Mouse (Mus musculus) embryo, embryonic 10 days (tissue): ENCODE measurements at regions not wholly inside any gene's neighbourhood (a gene's known extent, or its start where the extent isn't known, plus 50 kb on each side); places are given as distances from the start of the nearest gene placed in this dataset.

Experiments used
- DNase-seq: peaks from one replicate; pipeline ENCODE4 v3.0.0-alpha.2; 2015; ENCODE audit warnings: low spot score

- DNase-seq, result peak; percentile 7
Measured at GRCm38 (mm10) chr13:82187196-82187595, 404.3 kb downstream of the Cetn3 start.

GRCm38 (mm10) chr13:82200739-82201138, 417.9 kb downstream of the Cetn3 start:
- DNase-seq, result no peak

DNA sequence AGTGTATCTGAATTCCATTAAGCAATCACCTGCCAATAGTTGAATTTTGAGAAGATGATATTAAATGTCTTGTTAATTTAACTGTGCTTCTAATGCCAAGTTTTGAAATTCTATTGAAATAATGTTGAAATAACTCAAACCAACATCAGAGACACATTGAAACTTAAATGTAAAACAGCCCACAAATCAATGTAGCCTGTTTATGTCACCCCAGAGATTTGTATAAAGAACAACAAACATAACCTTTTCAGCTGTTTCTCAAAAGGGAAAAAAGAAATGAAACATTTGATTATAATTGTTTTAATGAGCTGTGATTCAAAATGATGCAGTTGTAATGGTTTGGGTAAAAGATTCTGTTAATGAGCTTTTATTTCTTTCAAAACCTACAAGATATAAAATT, 442.6 kb downstream of the Cetn3 start:
- no peak for DNase-seq

- no peak for DNase-seq
Measured at GRCm38 (mm10) chr13:82233901-82234300, 451.0 kb downstream of the Cetn3 start.

GRCm38 (mm10) chr13:82246231-82246630, 463.4 kb downstream of the Cetn3 start:
- no peak for DNase-seq

DNA sequence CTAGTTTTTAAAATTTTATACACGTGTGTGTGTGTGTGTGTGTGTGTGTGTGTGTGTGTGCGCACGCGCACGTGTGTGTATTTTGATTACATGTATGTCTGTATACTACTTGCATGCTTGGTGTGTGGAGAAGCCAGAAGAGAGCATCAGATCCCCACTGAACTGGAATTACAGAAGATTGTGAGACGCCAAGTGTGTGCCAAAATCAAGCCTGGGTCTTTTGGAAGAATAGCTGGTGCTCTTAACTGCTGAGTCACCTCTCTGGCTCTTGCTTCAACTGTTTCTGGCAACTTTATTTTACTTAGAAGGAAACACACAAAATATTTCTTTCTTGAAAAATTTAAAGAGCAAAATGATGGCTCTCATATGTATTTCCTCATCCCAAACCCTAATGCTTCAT, 467.5 kb downstream of the Cetn3 start:
- no peak for DNase-seq

DNA sequence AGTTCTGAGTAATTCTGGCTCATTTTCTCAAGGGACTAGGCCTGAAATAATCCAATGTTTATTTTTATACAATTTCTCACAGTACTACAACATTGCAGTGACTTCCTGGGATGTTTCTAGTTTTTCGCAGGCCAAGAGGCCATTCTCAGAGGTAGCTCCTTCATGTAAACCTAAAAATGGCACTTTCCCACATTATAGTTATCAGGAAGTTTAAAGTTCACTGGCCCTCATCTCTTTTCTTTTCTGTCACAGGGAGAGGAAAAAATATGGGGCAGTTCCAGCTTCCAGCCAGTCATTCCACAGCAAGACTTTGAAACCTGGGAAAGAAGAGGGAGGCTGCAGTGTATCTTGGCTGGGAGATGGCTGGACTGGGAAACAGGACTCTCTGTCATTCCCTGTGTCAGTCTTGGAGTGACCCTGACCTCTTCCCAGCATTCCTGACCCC, 475.6 kb downstream of the Cetn3 start:
- DNase-seq, result peak; percentile 7

DNA sequence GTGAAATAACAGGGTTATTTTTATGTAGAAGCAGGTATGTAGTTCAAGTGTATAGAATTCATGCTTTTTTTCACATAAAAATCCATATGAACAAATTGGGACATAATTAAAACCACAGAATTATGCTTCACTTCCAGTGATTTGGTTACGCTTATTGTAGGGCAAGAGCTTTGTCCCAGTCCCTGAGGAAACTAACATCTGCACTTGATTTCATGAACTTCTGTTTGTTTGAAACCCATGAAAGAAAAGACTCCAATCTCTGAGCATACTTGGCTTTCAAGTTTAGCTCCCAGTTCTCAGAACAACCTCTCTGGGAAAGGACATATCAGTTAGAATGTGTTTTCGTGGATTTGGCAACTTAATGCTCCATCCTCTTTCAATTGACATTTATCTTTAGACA, 481.4 kb downstream of the Cetn3 start:
- no peak for DNase-seq

- DNase-seq, result no peak
Measured at GRCm38 (mm10) chr13:82265170-82265569, 482.3 kb downstream of the Cetn3 start.

DNA sequence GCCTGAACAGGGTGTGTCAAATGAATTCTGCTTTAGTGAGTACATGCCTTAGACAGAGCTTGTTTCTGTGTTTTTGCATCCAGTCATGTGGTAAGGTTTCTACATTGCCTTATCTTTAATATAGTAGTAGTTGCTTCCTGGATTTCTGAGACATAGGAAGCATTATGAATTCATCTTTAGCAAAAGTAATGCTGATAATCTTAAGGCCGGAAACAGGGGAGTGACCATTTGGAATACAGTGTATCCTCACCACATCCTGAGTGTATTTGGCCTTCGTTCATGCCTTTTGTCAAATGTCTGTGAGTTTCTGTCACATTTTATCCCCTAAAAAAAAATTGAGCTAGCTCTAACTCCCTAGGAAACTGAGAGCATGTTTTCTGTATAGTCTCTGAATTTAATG, 482.9 kb downstream of the Cetn3 start:
- no peak for DNase-seq

DNA sequence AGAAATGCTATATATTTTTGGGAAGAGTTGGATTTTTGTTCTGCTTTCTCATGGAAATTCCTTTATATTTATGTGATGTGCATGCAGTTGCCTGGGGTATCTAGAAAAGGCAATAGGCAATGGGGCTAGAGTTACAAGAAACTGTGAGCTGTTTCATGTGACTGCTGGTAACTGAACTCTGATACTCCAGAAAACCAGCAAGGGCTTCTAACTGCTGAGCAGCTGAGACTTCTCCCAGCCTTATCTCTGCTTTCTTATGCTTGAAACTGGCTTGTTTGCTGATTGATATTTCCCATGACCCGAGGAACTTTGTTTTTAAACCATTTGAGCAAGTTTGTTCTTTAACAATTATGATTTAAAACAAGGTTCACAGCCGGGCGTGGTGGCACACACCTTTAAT, 491.9 kb downstream of the Cetn3 start:
- DNase-seq, result no peak

DNA sequence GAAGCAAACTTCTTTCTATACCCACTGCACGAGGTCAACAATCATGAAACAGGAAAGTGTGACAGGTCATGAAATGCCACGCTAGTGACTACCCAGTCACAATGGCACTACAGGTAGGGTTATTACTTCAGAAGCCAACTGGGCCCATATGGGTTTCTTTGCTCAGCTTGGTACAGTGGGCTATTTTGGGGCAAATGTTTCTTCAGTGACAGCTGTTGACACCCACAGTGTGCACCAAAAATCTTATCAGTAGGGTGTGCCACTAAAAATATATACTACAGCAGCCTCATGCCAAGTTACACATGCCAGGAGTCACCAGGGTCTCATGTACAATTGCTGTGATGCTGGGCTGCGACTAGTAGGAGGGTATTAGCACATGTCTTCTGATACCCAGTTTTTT, 493.1 kb downstream of the Cetn3 start:
- no peak for DNase-seq

DNA sequence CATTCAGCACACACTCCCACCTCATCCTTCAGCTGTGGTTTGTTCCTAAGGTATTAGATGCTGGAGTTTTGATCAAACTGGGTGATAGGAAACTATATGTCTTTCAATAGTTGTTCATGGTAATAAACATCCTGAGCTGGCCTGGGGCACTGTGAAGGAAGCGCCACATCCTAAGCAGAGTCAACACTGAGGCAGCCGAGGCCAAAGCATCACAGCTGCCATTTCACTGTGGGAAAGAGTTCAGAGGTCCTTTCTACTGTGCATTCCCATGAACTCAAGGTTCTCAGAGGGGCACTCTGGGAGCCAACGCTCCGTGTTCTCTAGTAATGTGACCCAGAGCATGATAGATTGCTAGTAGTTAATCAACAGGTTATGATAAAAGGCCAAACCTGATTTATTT, 497.9 kb downstream of the Cetn3 start:
- DNase-seq, result peak; percentile 15

DNA sequence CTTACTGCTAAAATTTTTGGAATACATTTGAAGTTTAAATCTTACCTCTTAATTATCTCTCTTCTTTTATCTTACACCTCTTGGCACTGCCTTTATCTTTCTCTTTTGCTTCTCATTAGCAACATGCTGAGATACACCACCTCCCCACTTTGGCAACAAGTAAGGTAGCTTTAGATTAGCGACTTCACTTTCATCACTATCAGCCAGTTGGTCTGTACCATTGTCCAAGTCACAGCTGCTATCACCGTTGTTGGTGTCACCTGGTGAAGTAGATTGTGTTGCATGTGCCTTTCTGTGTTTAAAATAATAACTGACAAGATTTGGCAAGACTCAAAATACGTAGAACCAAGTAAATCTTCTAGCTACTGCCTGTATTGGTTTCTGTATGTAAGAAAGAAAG, 513.0 kb downstream of the Cetn3 start:
- no peak for DNase-seq

DNA sequence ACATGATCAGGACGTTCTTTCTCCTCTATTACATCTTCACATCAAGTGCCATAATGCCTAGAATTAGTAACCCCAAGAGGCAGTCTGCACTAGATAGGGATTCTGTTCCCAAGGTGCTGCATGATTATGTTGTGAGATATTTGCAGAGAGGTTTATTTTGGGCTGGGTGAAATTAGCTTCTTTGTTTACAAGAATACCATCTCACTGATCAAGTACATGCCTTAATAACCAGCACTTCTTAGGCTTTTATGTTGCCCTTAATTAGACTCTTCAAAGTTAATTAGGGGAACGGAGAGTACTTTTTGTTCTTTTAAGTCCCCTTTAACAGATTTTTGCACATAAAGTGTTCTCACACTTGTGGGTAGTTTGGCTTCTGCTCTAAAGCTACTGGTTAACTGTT, 521.4 kb downstream of the Cetn3 start:
- no peak for DNase-seq

DNA sequence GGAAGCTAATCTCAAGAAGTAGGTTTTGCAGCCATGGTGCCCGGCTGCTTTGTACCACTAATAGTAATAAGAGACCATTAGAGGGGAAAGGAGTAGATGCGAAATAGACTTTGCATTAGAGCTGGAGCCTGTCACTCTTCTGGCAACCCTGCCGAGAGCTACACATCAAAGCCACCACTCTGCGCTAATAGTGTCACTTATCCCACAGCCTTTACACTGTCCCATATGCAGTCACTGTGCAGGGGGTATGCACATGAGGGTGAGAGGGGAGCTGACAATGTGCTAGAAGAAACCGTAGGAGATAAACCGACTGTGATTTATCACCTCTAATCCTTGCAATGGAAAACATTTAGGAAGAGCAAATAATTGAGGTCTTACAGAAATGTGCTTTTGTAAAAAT, 522.2 kb downstream of the Cetn3 start:
- DNase-seq, result no peak

DNA sequence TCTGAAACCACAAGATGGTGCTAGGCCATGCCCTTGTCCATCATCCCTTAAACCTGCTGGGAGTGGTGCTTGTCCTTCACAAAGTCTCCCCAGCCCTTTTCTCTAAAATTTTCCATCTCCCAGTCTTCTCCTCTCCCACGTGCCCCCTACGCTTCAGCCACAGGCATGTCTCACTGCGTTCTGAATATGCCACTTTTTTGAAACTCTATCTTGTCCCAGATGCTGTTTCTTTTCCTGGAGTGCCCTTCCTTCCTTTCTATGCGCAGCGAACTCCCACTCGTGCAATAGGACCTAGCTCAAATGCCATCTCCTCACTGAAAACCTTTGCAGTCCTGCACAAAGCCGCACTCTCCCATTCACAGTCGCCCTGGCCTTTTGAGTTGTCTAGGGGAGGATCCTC, 525.5 kb downstream of the Cetn3 start:
- no peak for DNase-seq

- DNase-seq, result no peak
Measured at GRCm38 (mm10) chr13:82316573-82317202, 533.8 kb downstream of the Cetn3 start.

GRCm38 (mm10) chr13:82317203-82317580, 534.3 kb downstream of the Cetn3 start:
- no peak for DNase-seq

GRCm38 (mm10) chr13:82318395-82318794, 535.5 kb downstream of the Cetn3 start:
- DNase-seq, result no peak

DNA sequence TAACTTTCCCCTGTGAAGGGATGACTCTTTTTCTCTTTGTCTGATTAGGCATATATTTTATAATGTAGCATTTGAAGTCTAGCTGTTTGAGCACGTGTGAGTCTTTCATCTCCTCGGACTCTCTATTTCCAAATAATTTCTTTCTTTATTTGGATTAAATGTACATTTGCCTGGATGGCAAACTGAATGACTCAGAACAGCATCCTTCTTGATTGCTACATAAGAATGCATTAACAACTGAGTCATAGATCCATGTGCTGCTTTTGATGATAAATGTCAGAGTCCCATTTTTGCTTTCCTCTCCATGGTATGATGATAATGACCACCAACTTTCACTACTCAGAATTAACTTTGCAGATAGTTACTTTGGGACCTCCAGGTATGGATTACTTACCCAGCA, 571.5 kb downstream of the Cetn3 start:
- no peak for DNase-seq

DNA sequence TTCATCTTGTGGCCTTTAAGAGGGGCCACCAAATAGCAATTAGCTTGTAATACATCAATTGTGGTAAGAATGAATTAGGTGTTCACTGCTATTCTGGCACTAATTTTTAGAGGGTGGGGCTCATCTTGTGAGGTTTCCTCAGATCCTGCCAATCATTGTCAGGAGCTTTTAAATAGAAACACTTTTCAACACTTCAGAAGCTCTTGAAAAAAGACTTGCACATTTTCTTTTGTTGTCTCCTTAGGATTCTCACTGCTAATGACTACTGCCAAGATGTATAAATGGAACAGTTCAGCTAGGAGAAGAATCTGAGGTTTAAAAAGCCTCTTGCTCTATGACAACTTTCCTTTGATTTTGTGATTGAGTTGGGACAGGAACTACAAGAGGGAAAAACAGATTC, 572.4 kb downstream of the Cetn3 start:
- no peak for DNase-seq

- no peak for DNase-seq
Measured at GRCm38 (mm10) chr13:82359442-82359841, 576.6 kb downstream of the Cetn3 start.

- DNase-seq, result no peak
Measured at GRCm38 (mm10) chr13:82360711-82361110, 577.8 kb downstream of the Cetn3 start.

GRCm38 (mm10) chr13:82361379-82361778, 578.5 kb downstream of the Cetn3 start:
- DNase-seq, result no peak
